Mouse (Mus musculus): Measurements from ENCODE around the gene Rcan3. TPM values are rescaled to one million over a fixed set of nuclear protein-coding genes. Genes with fewer than 3 reads are reported as not detected.

The Rcan3 gene
- polyA plus RNA-seq, 1 experiment: 21.5 TPM

DNA sequence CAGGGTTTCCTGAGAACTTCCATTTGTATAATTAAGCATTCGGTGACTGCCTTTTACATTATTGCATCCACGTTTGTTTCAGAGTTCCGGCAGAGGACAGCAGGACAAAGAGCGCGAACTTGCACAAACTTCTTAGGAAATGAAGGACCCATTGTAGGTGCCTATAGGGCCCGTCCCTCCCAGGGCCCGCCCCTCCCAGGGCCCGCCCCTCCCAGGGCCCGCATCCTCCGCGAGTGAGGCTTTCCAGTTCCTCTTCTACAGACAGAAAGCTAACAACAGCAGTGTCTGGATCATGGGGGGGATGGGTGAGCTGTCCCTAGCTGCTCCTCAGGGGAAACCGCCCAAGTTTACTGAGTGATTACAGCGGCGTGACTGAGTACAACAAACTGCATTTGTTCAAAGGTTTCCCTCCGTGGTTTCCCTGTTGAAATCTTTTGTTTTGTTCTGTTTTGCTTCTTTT is 5.6 kb upstream of the Rcan3 start:
- Histone ChIP-seq H3K4me1 (ENCODE audit: control insufficient read depth, insufficient read depth, low read length) (no peaks in the 10 kb centered on the region), H3K27ac (ENCODE audit: insufficient read depth, low read length) (no peak overlapping the region), H3K4me3 (ENCODE audit: insufficient read depth, low read length) (no peak overlapping the region)
- TF ChIP-seq POLR2A (IDR thresholded peaks at IDR 0.05; ENCODE audit: extremely low read depth, insufficient read depth, low read length): no peak
- TF ChIP-seq CTCF (IDR thresholded peaks at IDR 0.05; ENCODE audit: extremely low read depth, insufficient read depth, low read length): no peak

DNA sequence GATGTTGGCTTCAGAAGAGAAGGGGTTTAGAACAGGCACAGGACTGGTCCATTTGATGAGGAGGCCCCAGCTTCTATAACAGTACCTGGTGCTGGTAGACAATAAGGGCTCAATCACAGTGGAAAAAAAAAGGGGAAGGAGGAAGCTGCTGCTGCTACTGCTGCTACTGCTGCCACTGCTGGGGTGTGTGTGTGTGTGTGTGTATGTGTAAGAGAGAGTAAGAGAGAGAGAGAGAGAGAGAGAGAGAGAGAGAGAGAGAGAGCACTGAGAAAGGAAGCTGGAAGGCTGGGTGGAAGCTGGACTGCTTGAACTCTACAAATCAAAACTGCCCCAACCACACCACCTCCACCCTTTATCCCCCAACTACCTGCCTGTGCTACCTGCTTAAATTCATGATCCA is 4.3 kb upstream of the Rcan3 start:
- no peak for TF ChIP-seq CTCF (IDR thresholded peaks at IDR 0.05; ENCODE audit: extremely low read depth, insufficient read depth, low read length)
- no peak for TF ChIP-seq POLR2A (IDR thresholded peaks at IDR 0.05; ENCODE audit: extremely low read depth, insufficient read depth, low read length)
- Histone ChIP-seq H3K4me1 (ENCODE audit: control insufficient read depth, insufficient read depth, low read length) (no peaks in the 10 kb centered on the region), H3K4me3 (ENCODE audit: insufficient read depth, low read length) (no peak overlapping the region), H3K27ac (ENCODE audit: insufficient read depth, low read length) (no peak overlapping the region)

DNA sequence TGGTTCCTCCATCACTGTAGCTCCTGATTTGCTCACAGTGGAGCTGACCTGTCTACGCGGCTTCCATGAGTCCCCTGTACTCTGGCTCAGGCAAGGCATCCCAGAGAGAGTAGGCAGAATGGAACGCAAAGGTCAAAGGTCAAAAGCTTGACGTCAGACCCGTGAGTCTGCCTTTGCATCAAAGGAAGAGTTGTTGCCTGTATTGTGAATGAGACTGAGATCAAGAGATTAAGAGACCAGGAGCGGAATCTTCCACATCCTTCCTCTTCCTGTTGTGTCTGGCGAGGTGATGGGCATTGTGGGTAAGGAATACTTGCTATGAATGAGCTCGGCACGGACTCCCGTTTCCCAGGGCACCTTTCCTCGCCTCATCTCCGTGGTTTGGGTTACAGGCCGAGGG is 2.6 kb upstream of the Rcan3 start:
- Histone ChIP-seq H3K4me3 (ENCODE audit: insufficient read depth, low read length) (no peak overlapping the region), H3K4me1 (ENCODE audit: control insufficient read depth, insufficient read depth, low read length) (no peaks in the 10 kb centered on the region), H3K27ac (ENCODE audit: insufficient read depth, low read length) (no peak overlapping the region)
- TF ChIP-seq POLR2A (IDR thresholded peaks at IDR 0.05; ENCODE audit: extremely low read depth, insufficient read depth, low read length): no peak
- no peak for TF ChIP-seq CTCF (IDR thresholded peaks at IDR 0.05; ENCODE audit: extremely low read depth, insufficient read depth, low read length)

DNA sequence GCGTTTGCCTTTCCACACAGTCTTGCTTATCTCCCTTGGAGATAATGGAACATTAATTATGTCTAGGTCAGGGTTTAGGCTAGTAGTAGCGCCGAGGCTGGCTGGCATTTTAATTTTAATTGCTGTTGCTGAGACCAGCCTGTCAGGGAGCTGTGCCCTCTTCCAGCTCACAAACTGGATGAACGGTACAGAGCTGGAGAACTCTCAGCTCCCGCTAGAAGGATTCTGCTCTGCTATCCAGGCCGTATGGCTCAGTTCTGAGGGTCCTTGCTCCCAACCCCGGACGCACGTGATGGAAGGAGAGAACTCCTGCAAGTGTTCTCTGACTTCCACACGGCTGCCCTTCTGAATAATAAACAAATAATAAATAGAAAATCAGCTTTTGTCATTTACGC is 739 bp upstream of the Rcan3 start:
- TF ChIP-seq CTCF (IDR thresholded peaks at IDR 0.05; ENCODE audit: extremely low read depth, insufficient read depth, low read length) (no peak), POLR2A (IDR thresholded peaks at IDR 0.05; ENCODE audit: extremely low read depth, insufficient read depth, low read length) (no peak)
- Histone ChIP-seq H3K27ac (ENCODE audit: insufficient read depth, low read length) (peak overlapping the region; percentile 24; the same call in 1 of the 2 replicates), H3K4me3 (ENCODE audit: insufficient read depth, low read length) (peak overlapping the region; percentile 57), H3K4me1 (ENCODE audit: control insufficient read depth, insufficient read depth, low read length) (no peaks in the 10 kb centered on the region)

DNA sequence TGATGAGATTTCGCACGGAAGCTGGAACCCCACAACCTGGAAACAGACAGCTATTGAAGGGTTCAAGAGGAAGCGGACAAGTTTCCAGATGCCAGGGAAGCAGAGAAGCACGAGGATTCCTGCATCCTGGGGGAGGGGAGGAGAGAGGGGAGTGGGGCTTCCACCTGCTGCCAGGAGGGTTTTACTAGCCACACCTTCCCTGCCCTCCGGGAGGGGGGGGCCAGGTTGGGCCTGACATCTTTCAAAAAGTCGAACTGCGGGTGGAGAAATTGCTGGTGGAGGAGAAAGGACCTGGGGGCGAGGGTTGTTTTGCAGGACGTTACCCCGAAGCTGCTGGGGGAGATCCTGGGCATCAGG is 589 bp downstream of the Rcan3 start:
- H3K27ac ChIP-seq (ENCODE audit: insufficient read depth, low read length): no peak overlapping the region
- TF ChIP-seq CTCF (IDR thresholded peaks at IDR 0.05; ENCODE audit: extremely low read depth, insufficient read depth, low read length) (no peak), POLR2A (IDR thresholded peaks at IDR 0.05; ENCODE audit: extremely low read depth, insufficient read depth, low read length) (no peak)

DNA sequence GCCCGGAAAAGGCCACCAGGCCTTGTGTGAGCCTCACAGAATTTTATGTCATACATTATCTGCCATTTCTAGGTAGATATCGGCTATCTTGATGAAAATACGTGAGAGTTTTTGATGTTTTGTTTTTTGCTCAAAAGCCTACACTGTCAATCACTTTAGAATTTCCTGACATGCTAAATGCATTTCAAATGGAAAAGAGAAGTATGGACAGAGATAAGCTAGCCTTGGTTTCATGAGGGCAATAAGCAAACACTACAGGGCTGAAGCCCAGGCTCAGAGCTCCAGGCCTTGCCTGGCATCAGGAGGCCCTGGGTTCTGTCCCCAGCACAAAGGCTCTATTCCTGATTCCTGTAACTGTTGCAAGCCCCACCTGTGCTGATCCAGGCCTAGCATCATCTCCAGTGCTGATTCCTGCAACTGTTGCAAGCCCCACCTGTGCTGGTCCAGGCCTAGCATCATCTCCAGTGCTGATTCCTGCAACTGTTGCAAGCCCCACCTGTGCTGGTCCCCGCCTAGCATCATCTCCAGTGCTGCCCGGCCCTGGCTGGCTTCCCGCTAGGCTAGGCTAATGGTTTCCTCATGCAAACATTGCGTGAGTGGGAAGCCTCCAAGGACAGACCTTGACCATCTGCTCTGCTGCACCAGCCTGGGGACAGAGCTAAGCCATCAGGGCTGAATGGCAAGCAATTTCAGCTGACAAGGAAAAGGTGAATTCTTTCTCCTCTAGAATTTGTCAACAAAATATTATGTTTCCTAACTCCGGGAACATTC is 3.5 kb downstream of the Rcan3 start:
- no peaks in the 10 kb centered on the region for H3K4me1 ChIP-seq (ENCODE audit: control insufficient read depth, insufficient read depth, low read length)
- TF ChIP-seq POLR2A (IDR thresholded peaks at IDR 0.05; ENCODE audit: extremely low read depth, insufficient read depth, low read length) (no peak), CTCF (IDR thresholded peaks at IDR 0.05; ENCODE audit: extremely low read depth, insufficient read depth, low read length) (no peak)
- no peak overlapping the region for H3K4me3 ChIP-seq (ENCODE audit: insufficient read depth, low read length)
- H3K27ac ChIP-seq (ENCODE audit: insufficient read depth, low read length): no peak overlapping the region

More for the DNA sequence above, 589 bp downstream of the Rcan3 start:
- no peaks in the 10 kb centered on the region for H3K4me1 ChIP-seq (ENCODE audit: control insufficient read depth, insufficient read depth, low read length)
- peak overlapping the region; percentile 57 for H3K4me3 ChIP-seq (ENCODE audit: insufficient read depth, low read length)

DNA sequence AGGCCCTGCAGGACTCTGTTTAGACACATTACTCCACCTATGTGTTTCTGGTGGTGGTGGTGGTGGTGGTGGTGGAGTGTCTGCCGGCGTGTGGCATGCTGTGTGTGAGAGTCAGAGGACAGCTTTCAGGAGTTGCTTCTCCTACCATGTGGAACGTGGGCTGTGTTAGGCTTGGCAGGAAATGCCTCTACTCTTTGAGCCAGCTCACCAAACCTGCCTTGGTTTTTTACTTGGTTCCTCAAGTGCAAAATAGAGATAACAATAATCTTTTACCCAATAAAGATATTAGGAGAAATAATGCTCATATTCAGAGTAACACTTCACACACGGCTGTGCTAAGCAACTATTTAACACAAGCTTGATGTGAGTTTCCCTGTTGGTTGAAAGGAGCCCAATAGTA is 4.3 kb downstream of the Rcan3 start:
- Histone ChIP-seq H3K4me1 (ENCODE audit: control insufficient read depth, insufficient read depth, low read length) (no peaks in the 10 kb centered on the region), H3K4me3 (ENCODE audit: insufficient read depth, low read length) (no peak overlapping the region), H3K27ac (ENCODE audit: insufficient read depth, low read length) (no peak overlapping the region)
- TF ChIP-seq POLR2A (IDR thresholded peaks at IDR 0.05; ENCODE audit: extremely low read depth, insufficient read depth, low read length): no peak

DNA sequence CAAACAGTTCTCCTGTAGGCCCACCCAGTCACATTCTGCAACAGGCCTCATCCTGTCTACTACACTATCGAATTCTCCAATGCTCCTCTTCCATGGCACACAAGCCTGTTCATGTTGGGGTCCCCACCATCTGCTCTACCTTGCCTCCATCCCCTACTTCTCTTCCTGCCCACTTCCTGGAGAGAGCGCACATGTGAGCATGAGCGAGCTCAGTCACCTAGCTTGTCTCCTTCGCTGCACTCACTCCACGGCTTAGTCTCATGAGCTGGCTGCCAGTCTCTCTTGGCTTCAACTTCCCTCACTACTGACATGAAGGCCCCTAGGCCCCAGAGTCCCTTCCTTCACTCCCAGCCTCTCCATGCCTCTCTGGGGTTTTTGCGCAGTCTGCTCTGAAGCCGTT is 7.1 kb downstream of the Rcan3 start:
- H3K4me1 ChIP-seq (ENCODE audit: control insufficient read depth, insufficient read depth, low read length): no peaks in the 10 kb centered on the region
- H3K27ac ChIP-seq (ENCODE audit: insufficient read depth, low read length): no peak overlapping the region
- TF ChIP-seq POLR2A (IDR thresholded peaks at IDR 0.05; ENCODE audit: extremely low read depth, insufficient read depth, low read length): no peak
- no peak for TF ChIP-seq CTCF (IDR thresholded peaks at IDR 0.05; ENCODE audit: extremely low read depth, insufficient read depth, low read length)
- H3K4me3 ChIP-seq (ENCODE audit: insufficient read depth, low read length): no peak overlapping the region

DNA sequence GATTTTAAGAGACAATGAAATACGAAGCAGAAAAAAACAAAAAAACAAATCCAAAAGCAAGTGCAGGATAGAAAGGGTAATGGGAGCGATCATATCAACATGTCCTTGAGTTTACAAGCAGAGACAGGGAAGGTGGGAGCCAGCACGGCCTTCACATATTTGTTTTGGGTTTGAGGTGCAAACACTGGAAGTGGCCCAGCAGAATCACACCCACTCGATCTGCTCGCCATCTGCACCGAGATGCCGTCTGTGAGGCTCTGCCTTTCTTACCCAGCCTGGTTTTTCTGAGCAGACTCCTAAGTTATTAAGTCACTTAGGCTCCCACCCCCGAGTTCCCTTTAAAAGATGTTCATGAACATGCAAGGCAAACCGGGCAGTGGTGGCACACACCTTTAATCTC is 8.0 kb downstream of the Rcan3 start:
- Histone ChIP-seq H3K4me1 (ENCODE audit: control insufficient read depth, insufficient read depth, low read length) (no peaks in the 10 kb centered on the region), H3K27ac (ENCODE audit: insufficient read depth, low read length) (no peak overlapping the region), H3K4me3 (ENCODE audit: insufficient read depth, low read length) (no peak overlapping the region)
- TF ChIP-seq CTCF (IDR thresholded peaks at IDR 0.05; ENCODE audit: extremely low read depth, insufficient read depth, low read length) (no peak), POLR2A (IDR thresholded peaks at IDR 0.05; ENCODE audit: extremely low read depth, insufficient read depth, low read length) (no peak)

DNA sequence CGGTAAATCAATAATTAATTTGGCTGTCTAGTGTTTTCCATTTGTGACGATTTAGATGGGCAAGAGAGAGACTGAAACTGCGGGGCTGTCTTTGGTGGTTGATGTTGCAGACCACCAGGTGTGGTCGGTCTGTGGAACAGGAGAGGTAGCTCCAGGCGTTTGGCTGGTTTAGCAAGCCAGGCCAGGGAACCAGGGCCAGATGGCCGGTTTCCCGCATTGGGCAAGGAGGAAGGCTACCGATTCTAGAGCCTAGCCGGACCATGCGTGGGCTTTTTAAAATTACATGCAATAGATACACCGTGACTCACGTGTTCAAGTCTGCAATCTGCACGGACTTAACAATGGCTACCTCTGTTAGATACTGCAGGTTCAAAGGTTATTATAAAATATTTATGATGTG is 12.7 kb downstream of the Rcan3 start:
- no peaks in the 10 kb centered on the region for H3K4me1 ChIP-seq (ENCODE audit: control insufficient read depth, insufficient read depth, low read length)
- H3K27ac ChIP-seq (ENCODE audit: insufficient read depth, low read length): no peak overlapping the region
- TF ChIP-seq CTCF (IDR thresholded peaks at IDR 0.05; ENCODE audit: extremely low read depth, insufficient read depth, low read length) (no peak), POLR2A (IDR thresholded peaks at IDR 0.05; ENCODE audit: extremely low read depth, insufficient read depth, low read length) (no peak)
- no peak overlapping the region for H3K4me3 ChIP-seq (ENCODE audit: insufficient read depth, low read length)

Measured in cortical plate, adult 2 months (tissue).